Mouse (Mus musculus): ENCODE results near the gene Tsg101.

DNA sequence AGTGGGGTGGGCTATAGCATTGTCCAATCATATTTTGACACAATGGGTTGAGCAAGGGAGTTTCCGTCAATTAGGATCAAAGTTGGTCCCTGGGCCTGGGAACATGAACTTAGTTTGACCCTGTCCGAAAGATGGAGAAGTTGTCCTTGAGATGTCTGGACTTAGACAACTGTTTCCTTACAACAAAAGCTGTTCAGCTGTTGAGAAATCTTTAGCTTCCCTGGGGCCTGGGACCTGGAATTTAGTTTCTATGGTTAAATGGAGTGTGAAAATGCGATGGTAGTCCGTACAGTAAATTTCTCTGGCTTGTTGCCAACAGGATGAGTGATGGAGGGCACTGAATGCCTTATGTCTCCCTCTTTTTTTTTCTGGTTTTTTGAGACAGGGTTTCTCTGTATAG, 2.3 kb upstream of the Tsg101 start:
- TF ChIP-seq CTCF (IDR thresholded peaks at IDR 0.05; ENCODE audit: insufficient read depth, low read depth, low read length): no peak
- TF ChIP-seq POLR2A (IDR thresholded peaks at IDR 0.05; ENCODE audit: insufficient read depth, low read depth, low read length): no peak

Measured in olfactory bulb, adult 2 months (tissue).